Mouse (Mus musculus): ENCODE data around the gene Adat3. TPM values are rescaled to one million over a fixed set of nuclear protein-coding genes. Genes with fewer than 3 reads are reported as not detected.
"Not testable (repeated sequence)": the region's sequence is repeated elsewhere in the genome, so short reads cannot be mapped to it uniquely, and the experiment has no call there.

The Adat3 gene
- polyA plus RNA-seq, 1 experiment = 10.0 TPM

GRCm38 (mm10) chr10:80587305-80587657 is 15.4 kb upstream of the Adat3 start:
- no peak for DNase-seq
- 33% methylated on average over 4 of the region's 4 CpGs for WGBS
- H3K4me3 ChIP-seq (replicated peaks; ENCODE audit: extremely low read depth, low read depth, low read length) = no peak overlapping the region

GRCm38 (mm10) chr10:80589127-80589878 is 13.4 kb upstream of the Adat3 start:
- TF ChIP-seq POLR2A (IDR thresholded peaks at IDR 0.05; ENCODE audit: borderline replicate concordance, extremely low read depth, low read depth, low read length) (0 out of 2 replicates have a peak, but pooled peaks have one; percentile 3), CTCF (IDR thresholded peaks at IDR 0.05; ENCODE audit: insufficient read depth, low read length) (no peak)
- WGBS = 4% methylated on average over 12 of the region's 12 CpGs
- no peak for DNase-seq
- peak overlapping the region; percentile 77 for H3K4me3 ChIP-seq (replicated peaks; ENCODE audit: extremely low read depth, low read depth, low read length)
- H3K4me1 ChIP-seq (ENCODE audit: control insufficient read depth, insufficient read depth, low read length) = peaks cover 28% of the 10 kb centered on the region

More at GRCm38 (mm10) chr10:80587305-80587657, 15.4 kb upstream of the Adat3 start:
- H3K4me1 ChIP-seq (ENCODE audit: control insufficient read depth, insufficient read depth, low read length) = peaks cover 33% of the 10 kb centered on the region
- TF ChIP-seq POLR2A (IDR thresholded peaks at IDR 0.05; ENCODE audit: borderline replicate concordance, extremely low read depth, low read depth, low read length) (0 out of 2 replicates have a peak, but pooled peaks have one; percentile 18), CTCF (IDR thresholded peaks at IDR 0.05; ENCODE audit: insufficient read depth, low read length) (no peak)

GRCm38 (mm10) chr10:80589879-80590854 is 12.5 kb upstream of the Adat3 start, which contains the start of gene Abhd17a:
Gene Abhd17a, minus strand, starts transcription at chr10:80590341.
- no peak for TF ChIP-seq CTCF (IDR thresholded peaks at IDR 0.05; ENCODE audit: insufficient read depth, low read length)
- TF ChIP-seq POLR2A (IDR thresholded peaks at IDR 0.05; ENCODE audit: borderline replicate concordance, extremely low read depth, low read depth, low read length) = peak; percentile 90; the same call in 1 of the 2 replicates
- Histone ChIP-seq H3K4me3 (replicated peaks; ENCODE audit: extremely low read depth, low read depth, low read length) (peak within 1 kb of the TSS; percentile 77), H3K4me1 (ENCODE audit: control insufficient read depth, insufficient read depth, low read length) (peaks cover 22% of the 10 kb centered on the region)
- WGBS = 2% methylated on average over 73 of the region's 73 CpGs
- peak; percentile 92 for DNase-seq

- 43% methylated on average over 4 of the region's 4 CpGs for WGBS
- TF ChIP-seq CTCF (IDR thresholded peaks at IDR 0.05; ENCODE audit: insufficient read depth, low read length) = no peak
- no peak for TF ChIP-seq POLR2A (IDR thresholded peaks at IDR 0.05; ENCODE audit: borderline replicate concordance, extremely low read depth, low read depth, low read length)
- DNase-seq = no peak
- Histone ChIP-seq H3K4me1 (ENCODE audit: control insufficient read depth, insufficient read depth, low read length) (no peaks in the 10 kb centered on the region), H3K4me3 (replicated peaks; ENCODE audit: extremely low read depth, low read depth, low read length) (no peak overlapping the region)
These were observed 6.4 kb upstream of the Adat3 start for GRCm38 (mm10) chr10:80596318-80596717.

- WGBS = 15% methylated on average over 7 of the region's 7 CpGs
- H3K4me1 ChIP-seq (ENCODE audit: control insufficient read depth, insufficient read depth, low read length) = peaks cover 3% of the 10 kb centered on the region; the same call in 1 of the 2 replicates
- peak overlapping the region; percentile 94 for H3K4me3 ChIP-seq (replicated peaks; ENCODE audit: extremely low read depth, low read depth, low read length)
- no peak for TF ChIP-seq CTCF (IDR thresholded peaks at IDR 0.05; ENCODE audit: insufficient read depth, low read length)
- no peak for TF ChIP-seq POLR2A (IDR thresholded peaks at IDR 0.05; ENCODE audit: borderline replicate concordance, extremely low read depth, low read depth, low read length)
- no peak for DNase-seq
These were observed 684 bp downstream of the Adat3 start for GRCm38 (mm10) chr10:80603364-80603763.

- WGBS = 80% methylated on average over 7 of the region's 7 CpGs
These were observed 1.4 kb downstream of the Adat3 start for GRCm38 (mm10) chr10:80604001-80604509.

GRCm38 (mm10) chr10:80604988-80605387 is 2.3 kb downstream of the Adat3 start:
- no peak for TF ChIP-seq CTCF (IDR thresholded peaks at IDR 0.05; ENCODE audit: insufficient read depth, low read length)
- TF ChIP-seq POLR2A (IDR thresholded peaks at IDR 0.05; ENCODE audit: borderline replicate concordance, extremely low read depth, low read depth, low read length) = no peak
- Histone ChIP-seq H3K4me3 (replicated peaks; ENCODE audit: extremely low read depth, low read depth, low read length) (no peak overlapping the region), H3K4me1 (ENCODE audit: control insufficient read depth, insufficient read depth, low read length) (peaks cover 3% of the 10 kb centered on the region; the same call in 1 of the 2 replicates)
- 73% methylated on average over 2 of the region's 2 CpGs for WGBS
- DNase-seq = no peak

More at GRCm38 (mm10) chr10:80604001-80604509, 1.4 kb downstream of the Adat3 start:
- no peak for TF ChIP-seq POLR2A (IDR thresholded peaks at IDR 0.05; ENCODE audit: borderline replicate concordance, extremely low read depth, low read depth, low read length)
- TF ChIP-seq CTCF (IDR thresholded peaks at IDR 0.05; ENCODE audit: insufficient read depth, low read length) = no peak
- Histone ChIP-seq H3K4me1 (ENCODE audit: control insufficient read depth, insufficient read depth, low read length) (peaks cover 3% of the 10 kb centered on the region; the same call in 1 of the 2 replicates), H3K4me3 (replicated peaks; ENCODE audit: extremely low read depth, low read depth, low read length) (no peak overlapping the region)
- DNase-seq = no peak

- WGBS = 75% methylated on average over 4 of the region's 4 CpGs
- H3K4me1 ChIP-seq (ENCODE audit: control insufficient read depth, insufficient read depth, low read length); H3K4me3 ChIP-seq (replicated peaks; ENCODE audit: extremely low read depth, low read depth, low read length); DNase-seq: not testable (repeated sequence)
These were observed 3.0 kb downstream of the Adat3 start, which contains the start of gene Gm49322 for GRCm38 (mm10) chr10:80605721-80606120. Gene Gm49322, plus strand, starts transcription at chr10:80606021.

GRCm38 (mm10) chr10:80606306-80606705 is 3.6 kb downstream of the Adat3 start:
- Histone ChIP-seq H3K4me3 (replicated peaks; ENCODE audit: extremely low read depth, low read depth, low read length) (no peak overlapping the region), H3K4me1 (ENCODE audit: control insufficient read depth, insufficient read depth, low read length) (peaks cover 7% of the 10 kb centered on the region; the same call in 1 of the 2 replicates)
- TF ChIP-seq POLR2A (IDR thresholded peaks at IDR 0.05; ENCODE audit: borderline replicate concordance, extremely low read depth, low read depth, low read length) (no peak), CTCF (IDR thresholded peaks at IDR 0.05; ENCODE audit: insufficient read depth, low read length) (no peak)
- DNase-seq = no peak
- 78% methylated on average over 23 of the region's 23 CpGs for WGBS

Data from lung, adult 2 months (tissue).